Mouse (Mus musculus) urinary bladder, adult 2 months (tissue): Measurements from ENCODE around the gene Ppbp. TPM values are rescaled to one million over a fixed set of nuclear protein-coding genes. Genes with fewer than 3 reads are reported as not detected.

ENCODE experiments used
- DNase-seq: peaks from one replicate; pipeline ENCODE4 v3.0.0; 2022; ENCODE audit warnings: low spot score
- polyA plus RNA-seq: library from polyadenylated mRNA; depleted of rRNA; stranded (reverse); fragments of >200 nt; gene quantifications from 2 replicates; pipeline ENCODE4 v1.2.3, GENCODE M21; 2012; rRNA removed

The Ppbp gene
- polyA plus RNA-seq: 0.22 and 0.29 TPM in 2 replicates

- no peak for DNase-seq
Observed at GRCm38 (mm10) chr5:90768218-90768617, at the start of gene Ppbp. TSS of gene Ppbp (plus strand) at chr5:90768518.

DNA sequence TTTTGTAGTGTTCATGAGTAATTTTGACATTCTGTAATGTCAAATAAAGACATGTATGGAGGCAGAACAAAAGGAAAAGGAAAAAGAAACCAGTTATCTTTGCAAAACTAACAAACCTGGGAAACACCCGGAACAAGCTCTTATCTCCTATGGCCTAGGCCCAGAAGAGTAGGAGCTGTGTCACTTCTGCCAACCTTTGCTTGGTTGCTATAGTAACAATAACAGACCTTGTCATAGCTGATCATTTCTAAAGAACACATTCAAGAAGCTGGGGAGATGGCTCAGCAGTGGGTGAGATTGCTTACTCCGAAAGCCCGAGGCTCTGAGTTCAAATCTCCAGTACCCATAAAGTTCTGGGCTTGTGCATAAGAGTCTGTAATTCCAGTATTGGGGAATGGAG lies 45.7 kb upstream of the Ppbp start:
- DNase-seq: no peak

DNA sequence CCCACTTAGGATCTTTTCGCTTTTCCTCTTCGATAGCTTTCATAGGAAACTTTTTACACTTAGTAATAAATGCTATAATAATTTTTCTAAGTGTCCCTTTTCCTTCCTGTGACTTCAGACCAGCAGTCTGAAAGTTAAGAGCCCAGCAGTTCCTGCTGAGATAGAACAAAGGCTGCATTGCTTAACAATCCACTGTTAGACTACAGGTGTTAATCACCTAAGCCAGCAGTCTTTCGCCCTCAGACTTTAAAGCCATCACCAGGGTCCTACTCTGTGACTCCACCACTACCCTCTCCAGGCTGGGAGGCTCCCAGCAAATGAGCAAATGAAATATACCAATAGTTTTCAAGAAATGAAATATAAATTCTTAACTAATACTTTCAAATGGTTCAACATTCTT lies 40.1 kb upstream of the Ppbp start:
- no peak for DNase-seq

DNA sequence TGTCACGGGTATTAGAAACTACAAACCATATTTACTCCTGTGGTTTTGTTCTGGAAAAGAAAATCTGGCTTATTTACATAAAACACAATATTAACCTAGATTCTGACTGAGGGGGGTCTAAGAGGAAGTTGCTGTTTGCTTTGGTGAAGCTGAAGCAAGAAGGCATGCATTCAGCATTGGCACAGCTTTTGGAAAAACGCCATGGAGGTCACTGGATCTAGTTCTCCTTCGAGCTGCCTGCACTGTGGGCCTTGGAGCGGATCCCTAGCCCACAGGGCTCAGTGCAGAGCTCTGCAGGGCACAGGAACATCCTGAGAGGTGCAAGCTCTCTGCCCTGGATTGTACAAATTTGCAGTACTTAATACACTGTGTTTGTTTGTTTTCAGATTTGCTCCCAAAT lies 36.8 kb upstream of the Ppbp start:
- DNase-seq: no peak

- no peak for DNase-seq
Observed at GRCm38 (mm10) chr5:90742029-90742428, 26.3 kb upstream of the Ppbp start.

DNA sequence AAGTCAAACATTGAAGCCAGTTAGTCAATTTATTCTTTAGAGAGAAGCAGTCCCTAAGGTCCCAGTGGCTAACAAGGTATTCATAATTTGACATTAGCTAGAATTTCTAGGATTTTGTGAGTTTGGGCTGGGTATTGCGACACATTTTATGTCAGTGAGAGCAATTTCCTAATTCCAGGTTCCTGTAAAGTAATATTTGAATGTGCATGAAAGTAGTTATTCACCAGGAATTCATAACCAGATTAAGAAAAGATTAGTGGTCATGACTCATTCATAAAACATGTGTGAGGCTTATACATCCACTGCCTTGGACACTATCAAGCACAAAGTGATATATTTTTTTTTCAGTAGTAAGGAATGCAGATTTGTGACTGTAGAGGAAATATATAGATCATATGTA lies 14.4 kb upstream of the Ppbp start:
- DNase-seq: no peak

DNA sequence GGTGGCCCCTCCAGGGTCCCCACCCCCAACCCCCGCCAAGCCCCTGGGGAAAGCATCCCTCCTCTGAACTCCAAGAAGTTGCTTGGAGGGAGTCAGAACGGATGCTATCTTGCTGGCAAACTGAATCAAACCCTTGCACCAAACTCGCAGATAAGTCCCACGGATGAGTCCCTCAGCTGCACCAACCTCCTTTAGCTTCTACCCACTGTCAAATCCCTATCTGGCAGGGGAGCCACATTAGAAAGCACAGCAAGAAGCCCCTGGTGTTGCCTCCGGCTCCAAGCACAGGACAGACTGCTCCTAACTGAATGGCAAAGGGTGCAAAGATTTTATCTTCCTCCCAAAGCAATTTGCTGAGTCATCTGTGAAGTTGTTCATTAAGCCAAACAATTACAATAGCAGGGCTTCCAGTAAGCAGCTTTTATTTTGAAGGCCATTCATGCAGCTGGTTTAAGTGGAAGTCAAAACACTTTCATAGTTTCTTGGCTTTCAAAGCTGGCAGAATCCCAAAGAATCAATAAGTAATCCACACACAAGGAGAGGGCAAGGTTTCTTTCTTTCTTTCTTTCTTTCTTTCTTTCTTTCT lies 10.2 kb upstream of the Ppbp start:
- DNase-seq: no peak

GRCm38 (mm10) chr5:90759077-90760065 lies 8.9 kb upstream of the Ppbp start, which contains the start of gene Cxcl5:
TSS of gene Cxcl5 (plus strand) at chr5:90759360.
- no peak for DNase-seq

GRCm38 (mm10) chr5:90760303-90760702 lies 8.0 kb upstream of the Ppbp start:
- no peak for DNase-seq

DNA sequence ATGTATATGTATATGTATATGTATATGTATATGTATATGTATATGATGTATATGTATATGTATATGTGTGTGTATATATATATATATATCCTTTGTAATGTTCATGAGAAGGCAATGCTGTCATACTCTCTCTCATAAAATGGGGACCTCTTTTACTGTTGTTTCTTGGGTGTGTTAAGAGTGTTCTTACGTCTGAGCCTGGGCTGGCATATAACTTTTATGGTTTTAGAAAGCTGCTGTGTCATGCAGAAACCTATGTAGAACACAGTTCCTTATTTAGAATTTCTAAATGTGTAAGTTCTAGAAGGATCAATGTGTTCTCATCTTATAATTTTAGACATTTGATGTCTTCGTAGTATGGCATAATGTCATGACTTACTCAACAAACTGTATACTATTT lies 7.5 kb upstream of the Ppbp start:
- no peak for DNase-seq

GRCm38 (mm10) chr5:90761834-90762233 lies 6.5 kb upstream of the Ppbp start:
- DNase-seq: no peak

- DNase-seq: no peak
Observed at GRCm38 (mm10) chr5:90763912-90764665, 4.2 kb upstream of the Ppbp start.

GRCm38 (mm10) chr5:90765821-90766606 lies 2.3 kb upstream of the Ppbp start:
- no peak for DNase-seq

- DNase-seq: no peak
Observed at GRCm38 (mm10) chr5:90771369-90771768, 3.1 kb downstream of the Ppbp start.

DNA sequence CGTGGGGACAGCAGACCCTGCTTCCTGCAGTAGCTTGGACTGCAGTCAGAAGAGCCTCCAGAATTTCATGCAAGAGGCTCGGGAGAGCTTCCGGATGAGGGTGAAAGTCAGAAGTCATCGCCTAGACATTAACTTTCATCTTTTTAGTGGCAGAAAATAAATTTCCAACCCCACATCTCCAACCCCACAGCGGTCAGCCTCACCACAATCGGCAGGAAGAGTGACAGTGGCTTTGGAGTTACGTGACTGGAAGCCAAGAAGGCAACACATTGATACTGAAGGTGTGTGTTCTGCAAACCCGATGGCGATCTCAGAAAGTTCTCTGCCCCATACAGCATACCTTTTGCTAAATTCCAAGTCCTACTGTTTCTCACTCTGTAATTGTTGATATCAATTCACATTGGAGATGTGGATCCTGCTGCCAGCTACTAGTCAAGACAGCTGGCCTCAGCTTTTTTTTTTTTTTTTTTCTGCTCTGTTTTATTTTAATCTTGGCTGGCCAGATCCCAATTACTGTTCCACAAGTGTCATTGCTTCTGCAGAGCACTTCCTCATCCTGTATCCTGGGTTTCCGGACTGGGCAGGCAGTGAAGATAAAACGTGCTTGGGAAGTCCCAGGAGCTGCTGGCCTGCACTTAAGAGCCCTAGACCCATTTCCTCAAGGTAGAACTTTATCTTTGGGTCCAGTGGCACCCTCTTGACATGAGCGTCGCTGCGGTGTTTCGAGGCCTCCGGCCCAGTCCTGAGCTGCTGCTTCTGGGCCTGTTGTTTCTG lies 3.7 kb downstream of the Ppbp start, which contains the start of gene Pf4:
Gene Pf4, plus strand, starts transcription at position 556 of the 774 bp plus-strand sequence.
- DNase-seq: no peak

GRCm38 (mm10) chr5:90775562-90775961 lies 7.2 kb downstream of the Ppbp start:
- no peak for DNase-seq

- DNase-seq: no peak
Observed at GRCm38 (mm10) chr5:90777621-90778020, 9.3 kb downstream of the Ppbp start.

DNA sequence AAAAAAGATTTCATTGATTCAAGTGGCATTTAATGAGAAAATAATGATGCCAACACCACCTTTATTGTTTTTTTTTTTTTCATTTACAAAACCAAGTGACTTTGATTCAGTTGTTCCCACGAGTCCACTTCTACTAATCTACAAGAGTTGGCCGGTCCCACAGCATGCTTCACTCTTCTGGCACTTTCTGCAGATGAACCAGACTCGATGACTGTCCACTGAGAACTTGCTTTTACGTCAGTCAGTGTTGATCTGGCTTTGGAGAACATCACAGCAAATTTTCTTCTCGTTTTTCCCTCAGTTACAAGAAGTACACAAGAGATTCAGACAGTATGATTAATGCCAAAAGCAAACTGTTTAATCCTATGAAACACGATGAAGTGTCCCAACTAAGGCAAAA lies 10.5 kb downstream of the Ppbp start:
- no peak for DNase-seq

- DNase-seq: no peak
Observed at GRCm38 (mm10) chr5:90783697-90784096, 15.4 kb downstream of the Ppbp start.
